Mouse (Mus musculus): ENCODE results near the gene Tlr6.

Tlr6 gene

DNA sequence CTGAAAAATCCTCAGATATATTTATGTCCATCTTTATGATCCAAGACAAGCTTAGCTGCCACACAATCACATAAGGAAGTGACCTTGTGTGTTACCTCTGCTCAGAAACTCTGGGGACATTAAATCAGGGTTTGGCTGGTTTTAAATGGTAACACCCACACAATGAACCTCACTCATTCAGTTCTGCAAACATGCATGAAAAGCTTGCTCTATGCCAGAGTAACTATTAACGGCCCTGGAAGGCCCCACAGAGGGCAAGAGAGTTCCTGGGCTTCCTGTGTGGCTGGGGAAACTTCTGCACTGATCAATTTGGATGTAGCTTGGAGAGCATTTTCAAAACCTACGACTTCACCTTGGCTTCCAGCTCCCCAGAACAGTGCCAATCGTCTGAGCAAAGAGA is 27.7 kb downstream of the Tlr6 start:
- DNase-seq (ENCODE audit: low read depth, low spot score) = no peak

DNA sequence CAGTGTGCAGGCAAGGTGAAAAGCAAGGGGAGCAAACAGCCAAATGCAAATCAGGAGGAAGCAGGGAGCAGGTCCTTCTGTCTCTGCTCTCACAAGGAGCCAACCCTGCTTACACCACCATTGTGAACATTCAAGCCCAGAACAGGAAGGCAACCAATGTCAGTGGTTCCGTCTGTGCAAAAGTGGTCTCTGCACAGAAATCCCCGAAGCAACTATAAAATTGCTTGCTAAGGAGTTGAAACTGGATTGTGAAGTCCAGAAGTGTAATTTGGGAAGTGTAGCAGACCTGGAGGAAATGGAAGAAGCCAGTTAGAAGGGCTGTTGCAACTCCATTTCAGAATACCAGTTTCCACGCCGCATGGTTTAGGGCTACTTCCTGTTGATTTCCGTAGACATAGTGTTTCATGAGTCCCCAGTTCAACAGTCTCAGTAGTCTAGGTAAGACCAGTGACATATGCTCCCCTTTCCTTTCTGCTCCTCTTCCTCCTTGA is 37.0 kb downstream of the Tlr6 start:
- no peak for DNase-seq (ENCODE audit: low read depth, low spot score)

DNA sequence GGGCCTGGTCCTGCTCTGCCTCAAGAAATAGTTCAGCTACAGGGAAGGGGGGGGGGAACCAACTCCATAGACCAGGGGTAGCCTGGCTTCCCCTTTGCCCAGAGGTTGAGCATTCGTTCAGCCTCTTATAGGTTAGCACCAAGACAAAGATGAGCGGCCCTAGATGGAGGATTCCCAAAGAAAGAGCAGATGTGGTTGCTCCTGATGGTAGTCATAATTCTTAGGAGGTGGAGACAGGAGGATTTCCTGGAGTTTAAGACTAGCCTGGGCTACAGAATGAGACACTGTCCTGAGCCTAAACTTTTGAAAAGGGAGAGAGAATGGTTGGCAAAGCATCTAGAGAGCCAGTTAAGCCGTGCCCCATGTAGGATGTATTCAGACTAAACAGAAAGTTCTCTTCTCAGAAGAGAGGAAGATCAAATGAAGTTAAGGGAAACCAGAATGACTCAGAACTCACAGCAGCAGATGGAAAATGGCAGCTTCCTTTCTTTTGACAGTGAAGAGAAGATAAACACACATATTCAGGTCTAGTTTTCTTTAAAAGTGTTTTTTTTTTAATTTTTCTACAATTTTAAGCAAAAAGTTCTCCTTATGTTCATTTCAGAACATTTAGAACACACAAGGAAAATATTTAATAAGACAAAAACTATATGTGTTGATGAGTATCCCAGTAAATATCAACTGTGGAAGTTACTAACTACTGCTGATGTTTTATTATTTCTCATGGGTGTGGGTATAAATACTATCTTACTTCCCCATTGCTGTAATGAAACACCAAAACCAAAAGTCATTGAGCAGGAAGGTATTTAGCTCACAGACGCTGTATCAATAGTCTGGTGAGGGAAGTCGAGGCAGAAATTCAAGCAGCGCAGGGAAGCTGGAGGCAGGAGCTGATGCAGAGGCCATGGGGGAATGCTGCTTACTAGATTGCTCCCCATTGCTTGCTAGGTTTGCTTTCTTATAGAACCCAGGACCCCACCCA is 41.0 kb downstream of the Tlr6 start:
- DNase-seq (ENCODE audit: low read depth, low spot score) = no peak

DNA sequence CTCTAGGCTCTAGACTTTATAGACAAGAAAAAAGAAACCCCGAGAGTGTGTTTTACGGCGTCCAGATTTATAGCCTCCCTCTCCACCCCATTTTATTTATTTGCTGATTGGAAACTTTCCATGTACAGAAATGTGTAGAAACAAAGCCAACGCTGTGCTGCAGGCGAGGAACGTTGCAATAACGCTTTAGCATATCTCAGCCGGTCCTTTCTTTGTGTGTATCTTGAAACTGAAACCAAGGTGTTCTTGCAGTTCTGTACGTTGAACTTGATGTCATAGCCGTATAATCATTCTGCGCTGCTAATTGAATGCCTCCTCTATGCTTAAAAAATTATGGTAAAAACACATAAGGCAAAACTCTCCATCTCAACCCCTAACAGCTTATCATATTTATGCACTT is 42.2 kb downstream of the Tlr6 start:
- DNase-seq (ENCODE audit: low read depth, low spot score) = no peak

DNA sequence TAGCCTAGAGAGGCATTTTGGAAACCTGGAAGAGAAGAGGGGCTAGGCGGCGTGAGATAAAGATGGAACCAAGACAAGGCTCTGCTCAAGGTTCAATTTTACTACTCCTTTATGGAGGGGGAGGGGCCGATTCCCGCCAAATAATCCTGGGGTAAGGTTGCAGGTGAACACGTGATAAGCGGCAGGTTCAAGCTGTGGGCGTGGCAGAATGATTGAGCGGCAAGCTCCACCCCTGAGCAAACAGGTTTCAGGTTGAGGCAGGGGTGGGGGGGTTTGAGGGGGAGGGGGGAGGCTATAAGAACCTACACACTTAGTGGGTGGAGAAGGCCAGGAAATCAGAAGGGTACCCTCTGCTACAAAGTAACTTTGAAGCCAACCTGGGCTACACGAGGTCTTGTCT is 42.7 kb downstream of the Tlr6 start:
- no peak for DNase-seq (ENCODE audit: low read depth, low spot score)

DNA sequence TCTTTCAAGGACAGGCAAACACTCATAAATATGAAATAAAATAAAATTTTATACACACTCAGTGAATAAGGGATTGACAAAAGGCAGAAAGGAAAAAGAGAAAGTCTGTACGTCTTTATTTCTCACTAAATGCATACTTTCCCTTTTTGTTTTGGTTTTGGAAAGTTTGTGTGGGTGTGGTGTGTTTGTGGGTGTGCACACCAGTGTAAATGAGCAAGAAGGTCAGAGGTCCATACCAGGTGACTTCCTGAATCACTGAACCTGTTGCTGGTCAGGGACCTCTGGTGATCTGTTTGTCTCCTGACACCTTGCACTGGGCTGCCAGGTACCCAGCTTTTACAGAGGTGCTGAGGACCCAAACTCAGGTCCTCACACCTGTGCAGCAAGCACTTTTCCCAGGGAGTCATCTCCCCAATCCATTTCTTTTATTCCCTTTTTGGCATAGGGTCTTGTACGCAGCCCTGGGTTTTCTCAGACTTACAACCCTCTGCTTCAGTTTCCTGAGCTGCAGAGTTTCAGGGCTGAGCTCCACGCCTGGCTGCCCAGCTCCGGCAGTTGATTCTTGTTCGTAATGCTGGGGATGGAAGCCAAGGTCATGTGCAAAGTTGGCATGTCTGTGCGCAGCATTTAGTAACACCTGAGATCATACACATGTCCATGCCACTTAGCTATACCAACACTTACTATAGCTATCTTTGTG is 51.2 kb downstream of the Tlr6 start:
- no peak for DNase-seq (ENCODE audit: low read depth, low spot score)

DNA sequence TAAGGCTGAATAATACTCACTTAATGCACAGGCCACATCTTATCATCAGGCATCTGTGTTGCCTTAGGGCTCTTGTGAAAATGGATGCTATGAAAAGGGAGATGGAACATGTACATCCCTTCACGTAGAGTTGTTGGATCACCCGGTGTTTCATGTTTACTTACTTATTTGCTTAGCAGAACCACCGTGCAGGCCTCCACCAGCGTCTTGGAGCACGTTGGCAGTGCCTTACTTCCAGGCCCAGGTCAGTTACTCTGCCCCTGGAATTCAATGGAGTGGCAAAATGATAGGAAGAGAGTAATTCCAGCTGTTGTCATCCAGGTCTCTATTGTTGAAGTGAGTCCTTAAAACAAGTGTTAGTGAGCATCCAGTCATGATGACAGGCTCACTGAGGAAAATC is 52.0 kb downstream of the Tlr6 start:
- no peak for DNase-seq (ENCODE audit: low read depth, low spot score)

DNA sequence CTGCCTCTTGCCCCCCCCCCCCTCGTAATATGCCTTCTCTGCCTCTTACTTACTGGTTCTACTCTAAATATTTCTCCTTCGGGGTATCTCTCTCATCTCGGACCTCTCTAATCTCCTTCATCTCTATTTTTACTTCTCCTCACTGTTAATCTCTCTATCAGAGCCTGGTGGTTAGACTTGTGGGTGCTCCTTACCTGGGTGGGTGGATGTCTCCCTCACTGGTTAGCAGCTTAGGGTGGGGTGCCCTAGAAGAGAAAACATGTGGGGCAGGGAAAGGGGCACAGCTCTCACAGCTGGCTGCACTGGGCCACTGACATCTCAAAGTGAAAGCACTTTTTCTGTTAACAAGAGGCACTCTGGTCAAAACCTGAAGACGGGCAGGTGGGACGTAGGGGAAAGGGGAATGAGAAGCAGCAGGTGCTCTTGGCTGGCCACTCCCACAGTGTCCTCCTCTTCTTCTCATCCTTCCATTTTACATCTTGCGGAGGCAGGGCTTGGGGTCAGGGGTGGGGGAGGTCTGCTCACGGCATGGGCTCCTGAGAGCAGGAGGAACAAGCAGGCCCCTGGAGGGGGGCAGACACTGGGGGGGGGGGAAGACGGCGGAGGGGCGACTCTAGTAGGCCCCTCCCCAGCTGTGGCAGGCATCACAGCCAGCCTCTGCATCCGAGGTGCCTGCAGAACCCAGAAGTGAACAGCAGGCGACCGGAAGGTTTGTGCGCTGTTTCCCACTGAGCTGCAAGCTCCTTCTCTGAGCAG is 54.2 kb downstream of the Tlr6 start:
- no peak for DNase-seq (ENCODE audit: low read depth, low spot score)

Measured in mesoderm, embryonic 11.5 days (tissue).